Mouse (Mus musculus) liver, postnatal 0 days (tissue): ENCODE results near the gene Nudt4. TPM values are rescaled to one million over a fixed set of nuclear protein-coding genes. Genes with fewer than 3 reads are reported as not detected.

Experiments
- ATAC-seq: fragments of 200-750 bp; cut with Nextera tagmentation; 2 replicates; pipeline ENCODE4 v1.8.0; 2017; ENCODE audit warnings: mild to moderate bottlenecking, moderate library complexity
- DNase-seq: peaks from one replicate; pipeline ENCODE4 v3.0.0-alpha.2; 2016
- H3K27ac ChIP-seq: fragments of 300-500 bp; sonication (generic); 2 replicates; pipeline ENCODE4 v1.5.1; 2014; ENCODE audit warnings: antibody characterized with exemption, moderate library complexity, mild to moderate bottlenecking, low read depth
- H3K27me3 ChIP-seq: fragments of 300-500 bp; sonication (generic); 2 replicates; pipeline ENCODE4 v1.6.1; 2014; ENCODE audit warnings: low read length, control low read depth, mixed read lengths; ENCODE audit not compliant: insufficient read depth
- H3K36me3 ChIP-seq: fragments of 300-500 bp; sonication (generic); replicated peaks from 2 replicates; pipeline ENCODE4 v1.6.1; 2014; ENCODE audit warnings: mild to moderate bottlenecking, control low read depth, low read length, moderate library complexity, mixed read lengths; ENCODE audit not compliant: insufficient read depth
- H3K4me1 ChIP-seq: fragments of 300-500 bp; sonication (generic); 2 replicates; pipeline ENCODE4 v1.6.1; 2014; ENCODE audit warnings: antibody characterized with exemption, mild to moderate bottlenecking, control low read depth; ENCODE audit not compliant: insufficient read depth
- H3K4me2 ChIP-seq: fragments of 300-500 bp; sonication (generic); 2 replicates; pipeline ENCODE4 v1.6.1; 2014; ENCODE audit warnings: low read depth, mild to moderate bottlenecking, low read length, moderate library complexity, mixed read lengths
- H3K4me3 ChIP-seq: fragments of 300-500 bp; sonication (generic); 2 replicates; pipeline ENCODE4 v1.5.1; 2014; ENCODE audit warnings: low read depth, low read length
- H3K9ac ChIP-seq: fragments of 300-500 bp; sonication (generic); replicated peaks from 2 replicates; pipeline ENCODE4 v1.6.1; 2014; ENCODE audit warnings: mild to moderate bottlenecking, moderate library complexity
- H3K9me3 ChIP-seq: fragments of 300-500 bp; sonication (generic); 2 replicates; pipeline ENCODE4 v1.6.1; 2016; ENCODE audit warnings: mild to moderate bottlenecking, control low read depth, low read length, mixed read lengths
- CTCF ChIP-seq: sonication (generic); IDR thresholded peaks from 2 replicates; pipeline ENCODE4 v1.5.1; 2016; ENCODE audit warnings: antibody characterized with exemption, low read depth
- EP300 ChIP-seq: IDR thresholded peaks from 2 replicates; pipeline ENCODE4 v1.6.1; 2016; ENCODE audit warnings: antibody characterized with exemption, low read depth, mild to moderate bottlenecking
- WGBS: fragments of 180-500 bp; shearing (Covaris S2); extraction: QIAGEN DNeasy Blood & Tissue Kit; methylation state at CpG from one replicate; pipeline ENCODE4 v1.1.7; 2014; ENCODE audit not compliant: insufficient replicate concordance; 5-methylcytosine and 5-hydroxymethylcytosine counted together
- polyA plus RNA-seq: library from polyadenylated mRNA; unstranded; fragments of >200 nt; fragmentation: Nextera tagmentation; extraction: Ambion mirVana; gene quantifications from 2 replicates; pipeline ENCODE4 v1.2.1, GENCODE M21; 2015

Gene Nudt4
- polyA plus RNA-seq, 1 experiment from 2014 or later, result 52.9 TPM

- TF ChIP-seq CTCF, result no peak
- no peak for TF ChIP-seq EP300
- no peak for ATAC-seq
- no peak overlapping the region for H3K9ac ChIP-seq
- no peak for DNase-seq
- H3K4me3 ChIP-seq, result no peak overlapping the region
- H3K4me2 ChIP-seq, result no peak overlapping the region
- no peak overlapping the region for H3K27ac ChIP-seq
- H3K27me3 ChIP-seq, result no peaks in the 10 kb centered on the region
- H3K4me1 ChIP-seq, result no peaks in the 10 kb centered on the region
- peaks cover 11% of the 10 kb centered on the region for H3K36me3 ChIP-seq
- 86% methylated on average over 3 of the region's 3 CpGs for WGBS
- H3K9me3 ChIP-seq, result no peaks in the 10 kb centered on the region
Observed at GRCm38 (mm10) chr10:95539260-95539659, 24.7 kb downstream of the Nudt4 start.

- Histone ChIP-seq H3K9me3 (no peaks in the 10 kb centered on the region), H3K36me3 (no peaks in the 10 kb centered on the region), H3K4me1 (peaks cover 6% of the 10 kb centered on the region; the same call in 1 of the 2 replicates), H3K4me2 (no peak overlapping the region), H3K27ac (no peak overlapping the region), H3K9ac (no peak overlapping the region), H3K27me3 (no peaks in the 10 kb centered on the region), H3K4me3 (no peak overlapping the region)
- TF ChIP-seq CTCF (no peak), EP300 (no peak)
- no peak for ATAC-seq
- DNase-seq, result no peak
- WGBS, result 61% methylated on average over 6 of the region's 6 CpGs
Observed at GRCm38 (mm10) chr10:95536222-95536541, 27.8 kb downstream of the Nudt4 start.

- DNase-seq, result no peak
- Histone ChIP-seq H3K27me3 (no peaks in the 10 kb centered on the region), H3K9ac (no peak overlapping the region), H3K4me3 (no peak overlapping the region), H3K4me2 (no peak overlapping the region), H3K36me3 (no peaks in the 10 kb centered on the region), H3K27ac (no peak overlapping the region), H3K9me3 (no peaks in the 10 kb centered on the region), H3K4me1 (peaks cover 8% of the 10 kb centered on the region)
- no peak for ATAC-seq
- TF ChIP-seq CTCF (0 out of 2 replicates have a peak, but pooled peaks have one; percentile 5), EP300 (no peak)
- WGBS, result 79% methylated on average over 8 of the region's 8 CpGs
Observed at GRCm38 (mm10) chr10:95535399-95536221, 28.3 kb downstream of the Nudt4 start.

- 85% methylated on average over 7 of the region's 7 CpGs for WGBS
- H3K27ac ChIP-seq, result no peak overlapping the region
- ATAC-seq, result no peak
Observed at GRCm38 (mm10) chr10:95533382-95533781, 30.6 kb downstream of the Nudt4 start.

GRCm38 (mm10) chr10:95532916-95533315 is 31.0 kb downstream of the Nudt4 start:
- H3K9ac ChIP-seq, result no peak overlapping the region
- H3K27me3 ChIP-seq, result no peaks in the 10 kb centered on the region
- H3K4me3 ChIP-seq, result no peak overlapping the region
- no peak overlapping the region for H3K4me2 ChIP-seq
- TF ChIP-seq CTCF (no peak), EP300 (no peak)
- WGBS, result 65% methylated on average over 5 of the region's 5 CpGs
- no peaks in the 10 kb centered on the region for H3K9me3 ChIP-seq
- no peak overlapping the region for H3K27ac ChIP-seq
- no peak for ATAC-seq
- DNase-seq, result no peak
- no peaks in the 10 kb centered on the region for H3K36me3 ChIP-seq
- peaks cover 18% of the 10 kb centered on the region for H3K4me1 ChIP-seq

More at GRCm38 (mm10) chr10:95533382-95533781, 30.6 kb downstream of the Nudt4 start:
- H3K4me1 ChIP-seq, result peaks cover 18% of the 10 kb centered on the region
- H3K4me3 ChIP-seq, result no peak overlapping the region
- H3K4me2 ChIP-seq, result no peak overlapping the region
- no peak for DNase-seq
- TF ChIP-seq CTCF, result no peak
- no peak for TF ChIP-seq EP300
- no peaks in the 10 kb centered on the region for H3K27me3 ChIP-seq
- H3K9ac ChIP-seq, result no peak overlapping the region
- H3K36me3 ChIP-seq, result no peaks in the 10 kb centered on the region
- H3K9me3 ChIP-seq, result no peaks in the 10 kb centered on the region

- no peaks in the 10 kb centered on the region for H3K36me3 ChIP-seq
- H3K4me2 ChIP-seq, result no peak overlapping the region
- H3K9me3 ChIP-seq, result no peaks in the 10 kb centered on the region
- H3K4me1 ChIP-seq, result peaks cover 21% of the 10 kb centered on the region
- no peak overlapping the region for H3K4me3 ChIP-seq
- TF ChIP-seq CTCF (no peak), EP300 (no peak)
- ATAC-seq (no peak), DNase-seq (no peak)
- no peak overlapping the region for H3K9ac ChIP-seq
- no peaks in the 10 kb centered on the region for H3K27me3 ChIP-seq
- 0 out of 2 replicates have a peak overlapping the region, but pooled peaks have one; percentile 22 for H3K27ac ChIP-seq
- WGBS, result 80% methylated on average over 2 of the region's 2 CpGs
Observed at GRCm38 (mm10) chr10:95530551-95531121, 33.3 kb downstream of the Nudt4 start.
